Mouse (Mus musculus): ENCODE results near the gene Pdcd11.

Pdcd11 gene

GRCm38 (mm10) chr19:47174515-47174914 is 83.9 kb downstream of the Pdcd11 start:
- DNase-seq, result no peak

GRCm38 (mm10) chr19:47175472-47175871 is 84.9 kb downstream of the Pdcd11 start:
- DNase-seq, result no peak

- DNase-seq, result no peak
These were observed 86.4 kb downstream of the Pdcd11 start for GRCm38 (mm10) chr19:47176916-47177505.

- no peak for DNase-seq
These were observed 87.4 kb downstream of the Pdcd11 start for GRCm38 (mm10) chr19:47178001-47178400.

DNA sequence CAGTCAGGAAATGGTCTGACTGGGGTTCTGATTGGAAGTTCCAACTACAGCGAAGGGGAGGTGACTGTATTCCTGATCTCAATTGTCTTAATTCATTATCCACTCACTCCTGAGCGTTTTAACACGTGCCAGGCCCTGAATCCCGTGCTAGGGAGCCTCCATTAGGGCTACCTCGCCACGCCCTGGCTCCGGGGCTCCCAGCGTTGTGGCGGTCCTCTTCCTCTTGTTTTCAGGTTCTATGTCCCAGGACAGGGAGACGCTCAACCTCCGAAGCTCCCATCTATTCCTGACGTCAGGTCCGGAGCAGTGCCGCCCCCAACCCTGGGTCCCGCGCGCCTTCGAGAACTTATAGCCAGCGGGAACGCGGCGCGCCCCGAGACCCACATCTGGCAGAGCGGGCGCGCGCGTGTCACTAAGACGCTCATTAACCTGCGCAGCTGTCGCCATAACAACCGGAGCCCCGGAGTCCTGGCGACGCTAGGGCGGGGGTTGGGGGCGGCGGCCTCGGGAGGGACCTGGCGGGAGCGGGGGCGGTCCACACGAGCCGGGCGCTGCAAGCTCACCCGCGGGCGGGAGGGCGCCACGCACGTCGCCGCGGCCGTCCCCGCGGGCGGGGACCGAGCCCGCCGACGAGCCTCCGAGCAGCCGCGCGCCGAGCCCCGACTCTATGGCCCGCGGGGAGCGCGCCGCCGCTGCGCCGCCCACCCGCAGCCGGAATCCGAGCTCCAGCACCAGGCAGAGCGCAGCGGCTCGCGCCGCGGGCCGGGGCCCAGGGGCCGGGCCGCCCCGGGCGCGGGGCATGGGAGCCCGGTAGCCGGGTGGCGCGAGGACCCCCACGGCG is 88.1 kb downstream of the Pdcd11 start, which contains the start of gene Neurl1a:
Gene Neurl1a (plus strand): TSS at position 390 of the 841 bp plus-strand sequence.
- DNase-seq, result peak; percentile 65

GRCm38 (mm10) chr19:47179272-47179809 is 88.8 kb downstream of the Pdcd11 start:
- peak; percentile 35 for DNase-seq

- no peak for DNase-seq
These were observed 89.4 kb downstream of the Pdcd11 start for GRCm38 (mm10) chr19:47180011-47180410.

Data from right cerebral cortex, postnatal 14 days (tissue).